Mouse (Mus musculus) neural tube, embryonic 14.5 days (tissue): Measurements from ENCODE around the gene Phf21a. TPM values are rescaled to one million over a fixed set of nuclear protein-coding genes. Genes with fewer than 3 reads are reported as not detected.
"Not testable (repeated sequence)": the region's sequence is repeated elsewhere in the genome, so short reads cannot be mapped to it uniquely, and the experiment has no call there.

Source experiments
- ATAC-seq: fragments of 200-750 bp; cut with Nextera tagmentation; 2 replicates; pipeline ENCODE4 v1.8.0; 2017; ENCODE audit warnings: low read depth, mild to moderate bottlenecking, moderate TSS enrichment, moderate library complexity
- H3K27ac ChIP-seq: fragments of 300-500 bp; sonication (generic); 2 replicates; pipeline ENCODE4 v1.5.1; 2014; ENCODE audit warnings: low read depth, mild to moderate bottlenecking, control low read depth, low read length, moderate library complexity, mixed read lengths
- H3K27me3 ChIP-seq: fragments of 300-500 bp; sonication (generic); 2 replicates; pipeline ENCODE4 v1.6.1; 2014; ENCODE audit warnings: low read length; ENCODE audit not compliant: control insufficient read depth, insufficient read depth
- H3K36me3 ChIP-seq: fragments of 300-500 bp; sonication (generic); 2 replicates; pipeline ENCODE4 v1.6.1; 2014; ENCODE audit warnings: low read length, mixed read lengths; ENCODE audit not compliant: control insufficient read depth, insufficient read depth
- H3K4me1 ChIP-seq: fragments of 300-500 bp; sonication (generic); 2 replicates; pipeline ENCODE4 v1.6.1; 2014; ENCODE audit warnings: low read length; ENCODE audit not compliant: control insufficient read depth, insufficient read depth
- H3K4me2 ChIP-seq: fragments of 300-500 bp; sonication (generic); 2 replicates; pipeline ENCODE4 v1.6.1; 2014; ENCODE audit warnings: mild to moderate bottlenecking, low read depth, low read length, control low read depth
- H3K4me3 ChIP-seq: fragments of 300-500 bp; sonication (generic); 2 replicates; pipeline ENCODE4 v1.5.1; 2014; ENCODE audit warnings: low read depth, low read length, control low read depth, mixed read lengths
- H3K9ac ChIP-seq: fragments of 300-500 bp; sonication (generic); replicated peaks from 2 replicates; pipeline ENCODE4 v1.6.1; 2014; ENCODE audit warnings: low read depth, mild to moderate bottlenecking, control low read depth, low read length, mixed read lengths
- H3K9me3 ChIP-seq: fragments of 300-500 bp; sonication (generic); 2 replicates; pipeline ENCODE4 v1.6.1; 2016; ENCODE audit warnings: low read length; ENCODE audit not compliant: control insufficient read depth
- WGBS: fragments of 180-500 bp; shearing (Covaris S2); extraction: QIAGEN DNeasy Blood & Tissue Kit; methylation state at CpG from one replicate; pipeline ENCODE4 v1.1.7; 2014; 5-methylcytosine and 5-hydroxymethylcytosine counted together
- polyA plus RNA-seq: library from polyadenylated mRNA; unstranded; fragments of >200 nt; fragmentation: Nextera tagmentation; extraction: Ambion mirVana; gene quantifications from 2 replicates; pipeline ENCODE4 v1.2.1, GENCODE M21; 2014

Gene Phf21a
- polyA plus RNA-seq, 1 experiment from 2014 or later: 39.9 TPM

- H3K4me3 ChIP-seq, H3K36me3 ChIP-seq, H3K9me3 ChIP-seq, H3K9ac ChIP-seq, H3K27me3 ChIP-seq, H3K27ac ChIP-seq, H3K4me2 ChIP-seq, ATAC-seq, H3K4me1 ChIP-seq: not testable (repeated sequence)
- 86% methylated on average over 5 of the region's 5 CpGs for WGBS
Measured at GRCm38 (mm10) chr2:92147925-92148750, 55.2 kb downstream of the Phf21a start.

- no peaks in the 10 kb centered on the region for H3K9me3 ChIP-seq
- no peaks in the 10 kb centered on the region for H3K27me3 ChIP-seq
- WGBS: 68% methylated on average over 10 of the region's 10 CpGs
- H3K4me1 ChIP-seq: no peaks in the 10 kb centered on the region
- ATAC-seq: no peak
- H3K36me3 ChIP-seq: no peaks in the 10 kb centered on the region
- H3K4me3 ChIP-seq: no peak overlapping the region
- no peak overlapping the region for H3K4me2 ChIP-seq
- H3K27ac ChIP-seq: no peak overlapping the region
- H3K9ac ChIP-seq: no peak overlapping the region
Measured at GRCm38 (mm10) chr2:92164291-92164690, 71.4 kb downstream of the Phf21a start.

- H3K27me3 ChIP-seq: no peaks in the 10 kb centered on the region
- ATAC-seq: no peak
- no peak overlapping the region for H3K4me2 ChIP-seq
- no peak overlapping the region for H3K9ac ChIP-seq
- WGBS: 63% methylated on average over 7 of the region's 7 CpGs
- no peaks in the 10 kb centered on the region for H3K4me1 ChIP-seq
- no peaks in the 10 kb centered on the region for H3K9me3 ChIP-seq
- no peaks in the 10 kb centered on the region for H3K36me3 ChIP-seq
- H3K4me3 ChIP-seq: no peak overlapping the region
- H3K27ac ChIP-seq: no peak overlapping the region
Measured at GRCm38 (mm10) chr2:92166950-92167349, 74.0 kb downstream of the Phf21a start.

GRCm38 (mm10) chr2:92171046-92171643 lies 78.2 kb downstream of the Phf21a start:
- no peaks in the 10 kb centered on the region for H3K36me3 ChIP-seq
- no peak overlapping the region for H3K27ac ChIP-seq
- H3K9me3 ChIP-seq: no peaks in the 10 kb centered on the region
- H3K9ac ChIP-seq: no peak overlapping the region
- H3K4me1 ChIP-seq: no peaks in the 10 kb centered on the region
- no peak overlapping the region for H3K4me3 ChIP-seq
- WGBS: 78% methylated on average over 8 of the region's 8 CpGs
- H3K4me2 ChIP-seq: no peak overlapping the region
- no peaks in the 10 kb centered on the region for H3K27me3 ChIP-seq
- no peak for ATAC-seq

- WGBS: 95% methylated on average over 5 of the region's 5 CpGs
- no peak for ATAC-seq
- no peak overlapping the region for H3K9ac ChIP-seq
- no peaks in the 10 kb centered on the region for H3K27me3 ChIP-seq
- no peaks in the 10 kb centered on the region for H3K36me3 ChIP-seq
- H3K4me2 ChIP-seq: no peak overlapping the region
- no peak overlapping the region for H3K27ac ChIP-seq
- H3K9me3 ChIP-seq: no peaks in the 10 kb centered on the region
- H3K4me3 ChIP-seq: no peak overlapping the region
- H3K4me1 ChIP-seq: no peaks in the 10 kb centered on the region
Measured at GRCm38 (mm10) chr2:92172300-92172699, 79.4 kb downstream of the Phf21a start.

- Histone ChIP-seq H3K9me3 (no peaks in the 10 kb centered on the region), H3K4me2 (no peak overlapping the region), H3K9ac (no peak overlapping the region), H3K36me3 (no peaks in the 10 kb centered on the region), H3K4me3 (no peak overlapping the region), H3K27me3 (no peaks in the 10 kb centered on the region), H3K4me1 (no peaks in the 10 kb centered on the region), H3K27ac (no peak overlapping the region)
- no peak for ATAC-seq
- 90% methylated on average over 4 of the region's 4 CpGs for WGBS
Measured at GRCm38 (mm10) chr2:92173186-92173585, 80.3 kb downstream of the Phf21a start.

- no peak overlapping the region for H3K4me2 ChIP-seq
- WGBS: 78% methylated on average over 7 of the region's 7 CpGs
- no peaks in the 10 kb centered on the region for H3K36me3 ChIP-seq
- no peaks in the 10 kb centered on the region for H3K9me3 ChIP-seq
- H3K4me1 ChIP-seq: no peaks in the 10 kb centered on the region
- no peak overlapping the region for H3K4me3 ChIP-seq
- H3K9ac ChIP-seq: no peak overlapping the region
- no peak overlapping the region for H3K27ac ChIP-seq
- no peaks in the 10 kb centered on the region for H3K27me3 ChIP-seq
- no peak for ATAC-seq
Measured at GRCm38 (mm10) chr2:92174265-92174664, 81.3 kb downstream of the Phf21a start.

GRCm38 (mm10) chr2:92175002-92175401 lies 82.1 kb downstream of the Phf21a start:
- Histone ChIP-seq H3K27ac (no peak overlapping the region), H3K4me1 (no peaks in the 10 kb centered on the region), H3K9ac (no peak overlapping the region), H3K4me3 (no peak overlapping the region), H3K36me3 (no peaks in the 10 kb centered on the region), H3K4me2 (no peak overlapping the region), H3K9me3 (no peaks in the 10 kb centered on the region), H3K27me3 (no peaks in the 10 kb centered on the region)
- WGBS: over 99% methylated on average over 4 of the region's 4 CpGs
- no peak for ATAC-seq

GRCm38 (mm10) chr2:92176292-92176691 lies 83.4 kb downstream of the Phf21a start:
- WGBS: 48% methylated on average over 4 of the region's 4 CpGs
- Histone ChIP-seq H3K27ac (no peak overlapping the region), H3K4me3 (no peak overlapping the region), H3K4me1 (no peaks in the 10 kb centered on the region), H3K36me3 (no peaks in the 10 kb centered on the region), H3K9me3 (no peaks in the 10 kb centered on the region), H3K27me3 (no peaks in the 10 kb centered on the region), H3K4me2 (no peak overlapping the region), H3K9ac (no peak overlapping the region)
- ATAC-seq: no peak
